Mouse (Mus musculus): ENCODE results near the gene Gm28230. TPM values are rescaled to one million over a fixed set of nuclear protein-coding genes. Genes with fewer than 3 reads are reported as not detected.

Gene Gm28230
- total and polyA plus RNA-seq, 3 experiments = not detected

GRCm38 (mm10) chr2:74691995-74692807 lies 34.3 kb upstream of the Gm28230 start:
- H3K4me3 ChIP-seq (ENCODE audit: control insufficient read depth in 1 of 2, insufficient read depth in 1 of 2, low read depth in 2 of 2, low read length in 2 of 2) = no peak overlapping the region
- DNase-seq (ENCODE audit: low read depth, low spot score) = no peak
- no peak for TF ChIP-seq EP300 (IDR thresholded peaks at IDR 0.05; ENCODE audit: low read depth in 1 of 2, low read length in 2 of 2)
- TF ChIP-seq HCFC1 (IDR thresholded peaks at IDR 0.05; ENCODE audit: low read depth, low read length) = no peak
- no peak for TF ChIP-seq TBP (IDR thresholded peaks at IDR 0.05; ENCODE audit: low read depth, low read length)
- no peak for TF ChIP-seq JUND (IDR thresholded peaks at IDR 0.05; ENCODE audit: low read depth, low read length)
- no peak for TF ChIP-seq MYC (IDR thresholded peaks at IDR 0.05; ENCODE audit: low read depth, low read length)
- TF ChIP-seq ZMIZ1 (IDR thresholded peaks at IDR 0.05; ENCODE audit: low read depth, low read length) = no peak
- no peak for TF ChIP-seq MXI1 (IDR thresholded peaks at IDR 0.05; ENCODE audit: low read depth, low read length)
- no peak for TF ChIP-seq ETS1 (IDR thresholded peaks at IDR 0.05; ENCODE audit: low read depth, low read length)
- no peak for TF ChIP-seq MAFK (IDR thresholded peaks at IDR 0.05; ENCODE audit: borderline replicate concordance, low read depth, low read length)
- TF ChIP-seq ELF1 (IDR thresholded peaks at IDR 0.05; ENCODE audit: low read depth, low read length) = no peak
- no peak for TF ChIP-seq POLR2AphosphoS5 (IDR thresholded peaks at IDR 0.05; ENCODE audit: borderline replicate concordance, low read depth, low read length)
- no peak for TF ChIP-seq ZC3H11A (IDR thresholded peaks at IDR 0.05; ENCODE audit: low read depth, low read length)
- TF ChIP-seq NELFE (IDR thresholded peaks at IDR 0.05; ENCODE audit: low read depth, low read length) = no peak
- no peak for TF ChIP-seq TCF12 (IDR thresholded peaks at IDR 0.05; ENCODE audit: low read depth, low read length)
- no peak for TF ChIP-seq NRF1 (IDR thresholded peaks at IDR 0.05; ENCODE audit: insufficient read depth, low read depth, low read length, poor library complexity, severe bottlenecking)
- TF ChIP-seq GATA1 (IDR thresholded peaks at IDR 0.05; ENCODE audit: low read depth, low read length) = no peak
- TF ChIP-seq TAL1 (IDR thresholded peaks at IDR 0.05; ENCODE audit: low read length) = no peak
- TF ChIP-seq BHLHE40 (IDR thresholded peaks at IDR 0.05; ENCODE audit: borderline replicate concordance, low read depth, low read length) = no peak
- no peak for TF ChIP-seq ZKSCAN1 (IDR thresholded peaks at IDR 0.05; ENCODE audit: low read depth, low read length)
- no peak for TF ChIP-seq MYB (IDR thresholded peaks at IDR 0.05; ENCODE audit: low read depth, low read length)
- H3K27ac ChIP-seq (ENCODE audit: control insufficient read depth, low read depth, low read length) = no peak overlapping the region
- no peaks in the 10 kb centered on the region for H3K79me2 ChIP-seq (ENCODE audit: control insufficient read depth, insufficient read depth, low read length, poor library complexity)
- H3K9me3 ChIP-seq (replicated peaks; ENCODE audit: insufficient read depth, low read length) = no peaks in the 10 kb centered on the region
- no peaks in the 10 kb centered on the region for H3K4me1 ChIP-seq (ENCODE audit: control insufficient read depth in 1 of 2, insufficient read depth in 2 of 2, low read length in 2 of 2)
- no peak overlapping the region for H3K9ac ChIP-seq (ENCODE audit: control insufficient read depth, low read depth, low read length, poor library complexity, severe bottlenecking)
- no peaks in the 10 kb centered on the region for H3K36me3 ChIP-seq (ENCODE audit: control insufficient read depth in 1 of 2, insufficient read depth in 2 of 2, low read length in 2 of 2)
- no peaks in the 10 kb centered on the region; a peak in 2 of 4 replicates for H3K27me3 ChIP-seq (ENCODE audit: control insufficient read depth in 1 of 2, insufficient read depth in 2 of 2, low read length in 2 of 2)
